Mouse (Mus musculus): ENCODE data around the gene Spred2. TPM values are rescaled to one million over a fixed set of nuclear protein-coding genes. Genes with fewer than 3 reads are reported as not detected.

The Spred2 gene
- polyA plus RNA-seq, 1 experiment = 77.0 TPM

DNA sequence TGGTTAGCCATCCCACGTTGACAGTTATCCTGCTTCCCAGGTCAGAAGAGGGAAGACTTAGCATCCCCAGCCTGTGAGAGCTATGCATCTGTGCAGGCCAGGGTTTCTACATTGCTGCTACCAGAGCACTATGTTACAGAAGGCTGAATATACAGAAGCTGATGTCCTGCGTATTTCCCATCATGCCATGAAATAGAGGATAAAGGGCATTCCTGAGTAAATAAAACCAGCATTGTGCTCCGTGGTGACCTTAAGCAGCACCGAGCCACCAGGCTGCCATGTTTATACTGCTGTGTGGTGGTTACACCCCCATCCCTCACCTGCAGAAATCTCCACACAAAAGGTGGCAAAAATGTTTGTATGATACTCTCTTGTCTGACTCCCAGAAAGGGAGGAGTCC is 78.7 kb downstream of the Spred2 start:
- no peak for TF ChIP-seq GATA1 (IDR thresholded peaks at IDR 0.05; ENCODE audit: low read length)

DNA sequence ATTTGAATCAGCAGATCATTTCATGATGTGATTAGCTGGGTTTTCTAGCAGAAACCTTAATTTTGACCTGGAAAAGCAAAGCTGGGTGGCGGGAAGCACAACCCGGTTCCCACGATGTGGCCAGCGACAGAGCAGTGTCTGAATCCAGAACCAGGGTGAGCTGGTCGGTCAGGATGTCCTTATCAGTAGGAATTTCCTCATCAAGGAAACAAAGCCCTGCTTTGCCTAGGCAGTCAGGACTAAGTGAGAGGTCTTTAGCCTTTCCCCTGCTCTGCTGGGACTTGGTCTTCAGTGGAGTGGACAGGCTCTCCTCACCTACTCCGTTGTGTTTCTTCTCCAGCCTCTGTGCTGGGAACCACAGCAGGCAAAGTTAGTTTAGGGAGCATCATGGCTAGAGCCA is 83.5 kb downstream of the Spred2 start:
- TF ChIP-seq GATA1 (IDR thresholded peaks at IDR 0.05; ENCODE audit: low read length) = no peak

DNA sequence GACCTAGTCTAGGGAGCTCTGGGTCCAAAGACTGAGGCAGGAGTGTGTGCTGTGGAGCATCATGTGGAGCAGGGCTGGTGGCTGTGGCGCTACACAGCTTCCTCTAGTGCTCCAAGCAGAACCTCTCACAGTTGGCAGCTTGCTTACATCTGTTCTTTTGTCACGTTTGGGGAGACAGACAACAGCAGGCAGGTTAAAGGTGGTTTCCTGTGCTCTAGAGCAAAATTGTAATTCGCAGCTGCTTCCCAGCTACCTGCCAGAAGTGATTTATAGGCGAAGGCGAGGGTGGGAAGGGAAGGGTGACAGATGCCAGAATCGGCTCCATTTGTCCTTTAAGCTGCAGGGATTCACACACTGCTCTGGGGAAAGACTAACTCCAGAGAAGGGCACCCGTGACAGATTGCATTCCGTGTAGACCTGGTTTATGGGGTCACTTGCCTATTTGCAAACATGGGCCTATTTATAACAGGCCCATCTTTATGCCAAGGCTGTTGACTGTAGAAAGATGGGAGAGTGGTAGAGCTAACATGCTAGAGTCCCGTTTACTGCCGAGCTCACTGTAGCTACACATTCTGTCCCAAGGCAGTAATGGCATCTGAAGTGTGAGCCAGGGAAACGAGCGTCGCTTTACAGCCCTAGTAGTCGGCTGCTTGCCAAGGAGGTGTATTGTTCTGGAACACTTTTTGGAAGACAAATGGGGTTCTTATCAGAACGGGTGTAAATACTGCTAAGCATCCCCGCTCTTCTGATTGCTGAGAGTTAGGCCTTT is 87.2 kb downstream of the Spred2 start:
- TF ChIP-seq GATA1 (IDR thresholded peaks at IDR 0.05; ENCODE audit: low read length) = no peak

DNA sequence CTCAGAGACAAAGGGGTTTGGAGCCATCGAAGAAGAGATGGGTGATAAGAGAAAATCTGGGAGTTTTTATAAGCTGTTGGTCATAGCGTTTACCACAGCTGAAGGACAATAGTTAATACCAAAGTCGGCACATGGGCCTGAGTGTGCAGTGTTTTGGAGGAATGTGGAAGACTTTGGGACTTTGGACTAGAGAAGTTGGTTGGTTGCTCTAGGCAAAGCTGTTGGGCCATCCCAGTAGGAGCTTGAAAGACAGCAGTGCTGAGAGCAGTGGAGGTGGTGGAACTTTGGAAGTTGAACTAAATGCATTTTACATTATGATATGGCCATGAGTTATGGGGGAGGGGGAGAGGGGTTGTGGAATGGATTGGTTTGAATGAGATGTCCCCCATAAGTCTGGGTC is 89.2 kb downstream of the Spred2 start:
- TF ChIP-seq GATA1 (IDR thresholded peaks at IDR 0.05; ENCODE audit: low read length) = no peak

DNA sequence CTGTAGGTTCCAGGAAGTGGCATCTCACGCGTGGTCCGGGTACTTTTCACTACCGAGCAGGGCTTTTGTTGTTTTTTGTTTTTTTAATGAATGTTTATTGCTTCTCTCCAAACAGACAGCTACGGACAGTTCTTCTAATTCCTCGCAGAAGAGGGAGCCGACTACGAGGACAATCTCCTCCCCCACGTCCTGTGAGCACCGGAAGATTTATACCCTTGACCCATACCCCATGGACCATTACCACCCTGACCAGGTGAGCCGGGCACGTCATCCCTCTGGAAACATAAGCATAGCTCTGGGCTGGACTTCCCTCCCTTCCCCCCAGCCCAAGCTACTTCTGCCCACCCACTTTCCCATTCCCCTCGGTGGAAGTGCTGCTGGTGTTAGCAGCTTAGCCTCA is 93.8 kb downstream of the Spred2 start:
- no peak for TF ChIP-seq GATA1 (IDR thresholded peaks at IDR 0.05; ENCODE audit: low read length)

DNA sequence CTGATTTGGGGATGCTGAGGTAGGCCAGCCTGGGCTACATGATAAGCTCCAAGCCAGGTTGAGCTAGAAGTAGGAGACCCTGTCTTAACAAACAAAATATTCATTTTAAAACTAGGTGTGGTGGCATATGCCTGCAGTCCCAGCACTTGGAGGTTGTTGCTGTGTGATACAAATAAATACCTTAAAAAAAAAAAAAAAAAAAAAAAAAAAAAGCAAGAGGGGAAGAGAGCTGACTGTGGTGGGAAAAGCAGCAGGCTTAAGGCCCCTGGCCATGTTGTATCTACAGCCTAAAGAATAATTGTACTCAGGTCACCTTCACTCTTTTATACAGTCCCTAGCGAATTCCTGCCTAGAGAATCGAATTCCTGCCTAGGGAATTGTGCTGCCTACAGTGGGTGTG is 94.7 kb downstream of the Spred2 start:
- TF ChIP-seq GATA1 (IDR thresholded peaks at IDR 0.05; ENCODE audit: low read length) = no peak

DNA sequence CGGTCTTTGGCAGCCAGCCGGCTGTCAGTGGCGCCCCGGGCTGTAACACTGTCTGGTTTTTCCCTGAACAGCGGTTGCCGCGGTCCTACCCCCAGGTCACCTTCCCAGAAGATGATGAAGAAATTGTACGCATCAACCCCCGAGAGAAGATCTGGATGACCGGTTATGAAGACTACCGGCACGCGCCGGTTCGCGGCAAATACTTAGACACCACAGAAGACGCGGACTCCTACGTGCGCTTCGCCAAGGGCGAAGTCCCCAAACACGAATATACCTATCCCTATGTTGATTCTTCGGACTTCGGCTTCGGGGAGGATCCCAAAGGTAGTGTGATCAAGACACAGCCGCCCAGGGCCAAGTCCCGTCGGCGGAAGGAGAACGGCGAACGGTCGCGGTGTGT is 96.5 kb downstream of the Spred2 start:
- TF ChIP-seq GATA1 (IDR thresholded peaks at IDR 0.05; ENCODE audit: low read length) = no peak

DNA sequence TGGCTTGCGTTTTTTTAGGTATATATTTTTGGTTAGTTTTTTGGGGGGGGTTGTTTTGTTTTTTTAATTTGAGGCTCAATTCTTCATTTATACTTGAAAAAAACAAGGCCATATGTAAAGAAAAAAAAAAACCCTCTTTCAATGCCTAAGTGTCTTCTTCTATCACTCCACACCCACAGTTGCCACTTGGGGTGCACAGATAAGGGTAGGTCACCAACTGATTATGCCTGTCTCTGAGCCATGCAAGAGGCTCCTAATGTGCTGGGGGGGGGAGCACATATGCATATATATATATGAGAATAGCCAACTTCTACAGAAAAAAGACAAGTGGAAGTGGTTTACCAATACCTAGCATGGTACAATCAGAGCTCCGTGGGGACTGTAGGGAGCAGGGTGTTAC is 98.3 kb downstream of the Spred2 start:
- TF ChIP-seq GATA1 (IDR thresholded peaks at IDR 0.05; ENCODE audit: low read length) = no peak

DNA sequence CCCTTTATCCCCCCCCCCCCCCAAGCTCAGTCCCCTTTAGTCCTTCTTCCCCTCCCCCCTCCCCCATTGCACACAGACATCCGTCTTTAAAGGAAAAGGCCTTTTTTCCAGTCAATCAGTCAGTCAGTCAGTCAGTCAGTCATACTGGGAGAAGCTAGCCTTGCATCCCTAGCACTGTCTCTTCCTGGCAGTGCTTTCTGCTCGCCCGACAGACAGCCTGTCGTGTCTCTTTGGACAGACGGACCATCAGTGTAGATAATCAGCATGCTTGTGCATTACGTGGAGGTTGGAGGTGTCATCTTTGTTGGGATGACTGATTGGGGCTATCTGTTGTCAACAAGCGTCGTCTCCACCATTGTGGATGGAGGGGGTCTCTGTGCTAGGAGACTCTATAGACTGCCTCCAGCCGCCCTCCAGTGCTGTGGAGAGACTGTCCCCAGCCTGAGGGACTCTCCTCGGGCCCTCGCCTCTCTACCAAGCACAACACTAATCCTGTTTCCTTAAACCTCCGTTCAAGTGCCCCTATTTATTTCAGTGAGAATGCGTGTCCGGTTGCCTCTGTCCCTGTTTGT is 98.8 kb downstream of the Spred2 start:
- no peak for TF ChIP-seq GATA1 (IDR thresholded peaks at IDR 0.05; ENCODE audit: low read length)

DNA sequence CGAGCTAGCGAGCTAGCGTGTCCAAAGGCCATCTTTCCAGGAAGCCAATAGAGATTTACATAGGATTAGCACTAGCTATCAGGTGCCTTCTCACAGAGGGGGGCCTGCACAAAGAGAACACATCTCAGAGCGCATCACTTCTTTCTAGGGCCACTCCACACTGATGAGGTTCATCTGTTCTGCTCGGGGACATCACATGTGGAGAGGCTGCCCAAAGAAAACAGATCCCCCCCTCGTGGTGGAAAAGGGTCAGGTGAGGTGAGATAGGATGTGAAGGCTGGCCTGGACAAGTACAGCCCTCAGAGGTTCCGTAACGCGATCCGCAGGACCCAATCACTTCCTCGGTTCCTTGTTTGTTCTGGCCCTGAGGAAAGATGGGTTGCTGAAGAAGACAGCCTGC is 101.7 kb downstream of the Spred2 start:
- no peak for TF ChIP-seq GATA1 (IDR thresholded peaks at IDR 0.05; ENCODE audit: low read length)

DNA sequence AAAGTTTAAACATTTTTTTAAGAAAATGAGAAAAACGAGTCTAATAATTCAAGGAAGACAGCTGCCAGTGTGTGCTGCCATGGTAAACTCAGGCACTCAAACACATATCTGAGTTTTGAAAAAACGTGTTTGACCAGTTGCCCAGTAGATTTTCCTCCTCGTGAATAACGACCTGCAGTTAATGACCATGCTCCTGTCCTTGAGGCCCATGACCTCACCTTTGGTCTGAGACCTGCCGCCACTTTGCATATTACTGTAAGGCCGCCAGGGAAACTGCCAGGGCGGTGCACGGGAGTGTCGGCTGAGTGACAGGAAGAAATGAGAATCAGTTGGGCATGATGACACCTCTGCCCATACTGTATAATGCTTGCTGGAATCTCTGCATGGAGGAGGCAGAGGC is 103.5 kb downstream of the Spred2 start:
- TF ChIP-seq GATA1 (IDR thresholded peaks at IDR 0.05; ENCODE audit: low read length) = no peak

DNA sequence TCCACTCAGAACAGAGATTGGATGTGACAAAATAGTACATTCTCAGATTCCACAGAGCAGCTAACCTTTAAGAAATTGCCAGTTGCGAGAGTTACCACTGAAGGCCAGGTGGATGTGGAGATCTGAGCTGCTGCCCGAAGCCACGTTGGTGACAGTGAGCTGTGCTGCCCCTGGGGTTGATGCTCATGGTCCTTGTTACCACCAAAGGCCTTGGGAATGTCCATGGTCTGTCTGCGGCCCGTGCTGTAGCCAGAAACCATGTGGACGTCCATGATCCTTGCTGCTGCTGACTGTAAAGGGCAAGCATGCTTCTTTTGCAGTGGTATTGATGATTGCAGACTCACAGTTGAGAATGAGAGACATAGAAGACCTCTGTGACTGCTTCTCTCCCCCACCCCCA is 104.2 kb downstream of the Spred2 start:
- TF ChIP-seq GATA1 (IDR thresholded peaks at IDR 0.05; ENCODE audit: low read length) = no peak

DNA sequence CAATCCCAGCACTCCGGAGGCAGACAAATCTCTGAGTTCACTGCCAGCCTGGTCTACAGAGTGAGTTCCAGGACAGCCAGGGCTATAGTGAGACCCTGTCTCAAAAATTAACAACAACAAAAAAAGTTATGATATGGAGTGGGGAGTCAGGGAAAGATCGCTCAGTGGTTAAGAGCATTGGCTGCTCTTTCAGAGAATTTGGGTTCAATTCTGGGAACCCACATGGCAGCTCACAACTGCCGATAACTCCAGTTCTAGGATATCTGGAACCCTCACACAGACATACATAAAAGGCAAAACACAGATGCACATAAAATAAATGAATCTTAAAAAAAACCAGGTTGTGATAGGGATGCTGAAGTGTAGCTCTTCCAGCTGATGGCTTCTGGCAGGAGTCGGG is 104.8 kb downstream of the Spred2 start:
- TF ChIP-seq GATA1 (IDR thresholded peaks at IDR 0.05; ENCODE audit: low read length) = peak; percentile 14

DNA sequence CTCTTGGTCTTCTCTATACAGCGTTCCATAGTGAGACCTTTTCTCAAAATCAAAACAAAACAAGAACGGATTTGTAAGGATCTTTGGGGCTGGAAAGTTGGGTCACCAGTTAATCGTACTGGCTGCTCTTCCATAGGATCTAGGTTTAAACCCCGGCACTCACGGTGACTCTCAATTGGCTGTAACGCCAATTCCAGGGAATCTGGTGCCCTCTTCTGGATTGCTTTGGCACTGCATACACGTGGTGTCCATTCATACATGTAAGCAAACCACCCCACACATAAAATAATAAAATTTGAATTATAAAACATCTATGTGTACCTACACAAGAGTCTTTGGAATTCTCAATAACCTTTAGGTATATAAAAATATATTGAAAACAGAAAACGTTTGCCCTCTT is 107.4 kb downstream of the Spred2 start:
- no peak for TF ChIP-seq GATA1 (IDR thresholded peaks at IDR 0.05; ENCODE audit: low read length)

DNA sequence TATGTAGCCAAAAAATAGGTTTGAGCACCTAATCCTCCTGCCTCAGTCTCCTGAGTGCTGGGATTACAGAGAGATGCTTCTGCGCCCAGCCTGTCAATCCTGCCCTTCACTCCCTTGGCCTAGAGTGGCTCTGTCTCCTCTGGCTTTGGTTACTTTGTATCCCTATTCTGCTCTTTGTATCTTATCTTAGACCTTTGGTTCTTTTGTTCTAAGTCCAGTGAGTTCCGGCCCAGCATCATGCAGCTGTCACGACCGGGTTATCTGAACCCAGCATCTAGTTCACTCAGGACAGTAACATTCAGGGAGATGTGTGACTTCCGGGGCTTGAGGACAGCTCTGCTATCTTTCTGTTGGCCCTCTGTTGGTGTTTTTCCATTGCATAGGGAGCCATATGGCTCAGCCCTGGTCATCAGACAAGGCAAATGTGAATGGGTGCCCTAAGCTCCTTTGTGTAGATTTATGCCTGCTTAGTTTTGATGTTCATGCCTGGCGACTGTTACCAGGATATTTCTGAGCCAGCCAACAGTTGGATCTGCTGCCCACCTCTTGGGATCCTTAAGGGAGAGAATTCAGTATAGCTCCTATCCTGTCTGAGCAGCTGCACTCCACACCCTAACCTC is 109.5 kb downstream of the Spred2 start:
- no peak for TF ChIP-seq GATA1 (IDR thresholded peaks at IDR 0.05; ENCODE audit: low read length)

DNA sequence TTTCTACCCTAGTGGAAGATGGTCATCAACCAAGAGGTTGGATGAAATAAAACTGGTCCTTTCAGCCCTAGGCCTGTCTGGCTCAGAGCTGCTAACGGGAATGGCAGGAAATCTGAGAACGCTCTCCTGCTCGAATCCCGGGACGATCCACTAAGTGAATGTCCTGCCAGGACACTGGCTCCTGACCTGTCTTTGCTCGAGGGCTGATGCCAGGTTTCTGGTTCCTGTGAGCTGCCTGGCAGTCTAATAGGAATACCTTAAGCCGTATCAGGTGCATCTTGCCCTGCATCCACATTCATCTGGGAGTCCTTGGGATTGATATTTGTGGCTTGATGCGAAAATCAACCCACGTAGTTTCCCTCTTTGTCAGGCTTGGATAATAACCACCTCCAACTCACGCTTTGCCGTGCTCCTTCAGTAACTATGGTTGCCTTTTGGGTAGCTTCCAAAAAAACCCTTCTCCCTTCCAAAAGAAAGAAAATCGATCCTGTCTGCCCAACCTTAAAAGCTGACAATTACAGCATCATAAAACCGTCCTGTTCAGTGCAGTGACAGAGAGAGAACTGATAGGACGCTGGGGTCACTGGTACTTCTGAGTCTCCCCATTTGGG is 110.3 kb downstream of the Spred2 start:
- no peak for TF ChIP-seq GATA1 (IDR thresholded peaks at IDR 0.05; ENCODE audit: low read length)

Data from G1E-ER4 (cell line).